Mouse (Mus musculus) midbrain, embryonic 11.5 days (tissue): ENCODE measurements around the gene Zyg11b. TPM values are rescaled to one million over a fixed set of nuclear protein-coding genes. Genes with fewer than 3 reads are reported as not detected.

Experiments
- ATAC-seq: fragments of 200-750 bp; cut with Nextera tagmentation; 2 replicates; pipeline ENCODE4 v1.8.0; 2017; ENCODE audit warnings: moderate TSS enrichment, moderate library complexity; ENCODE audit not compliant: low FRiP score
- DNase-seq: peaks from one replicate; pipeline ENCODE4 v3.0.0; 2015; ENCODE audit warnings: low spot score; ENCODE audit errors: missing footprints
- H3K27ac ChIP-seq: fragments of 300-500 bp; sonication (generic); 2 replicates; pipeline ENCODE4 v1.5.1; 2014; ENCODE audit warnings: low read depth, low read length
- H3K27me3 ChIP-seq: fragments of 300-500 bp; sonication (generic); 2 replicates; pipeline ENCODE4 v1.6.1; 2014; ENCODE audit warnings: mild to moderate bottlenecking, low read length, moderate library complexity, mixed read lengths; ENCODE audit not compliant: control insufficient read depth, insufficient read depth
- H3K36me3 ChIP-seq: fragments of 300-500 bp; sonication (generic); 2 replicates; pipeline ENCODE4 v1.6.1; 2014; ENCODE audit warnings: mild to moderate bottlenecking, low read length, moderate library complexity, mixed read lengths; ENCODE audit not compliant: control insufficient read depth, insufficient read depth
- H3K4me1 ChIP-seq: fragments of 300-500 bp; sonication (generic); 2 replicates; pipeline ENCODE4 v1.6.1; 2014; ENCODE audit warnings: low read length; ENCODE audit not compliant: control insufficient read depth, insufficient read depth
- H3K4me2 ChIP-seq: fragments of 300-500 bp; sonication (generic); 2 replicates; pipeline ENCODE4 v1.6.1; 2014; ENCODE audit warnings: mild to moderate bottlenecking, moderate library complexity
- H3K4me3 ChIP-seq: fragments of 300-500 bp; sonication (generic); 2 replicates; pipeline ENCODE4 v1.5.1; 2014; ENCODE audit warnings: low read depth, low read length
- H3K9ac ChIP-seq: fragments of 300-500 bp; sonication (generic); 2 replicates; pipeline ENCODE4 v1.6.1; 2014; ENCODE audit warnings: low read length
- H3K9me3 ChIP-seq: fragments of 300-500 bp; sonication (generic); 2 replicates; pipeline ENCODE4 v1.6.1; 2016; ENCODE audit warnings: low read length; ENCODE audit not compliant: control insufficient read depth
- WGBS: fragments of 180-500 bp; shearing (Covaris S2); extraction: QIAGEN DNeasy Blood & Tissue Kit; methylation state at CpG from one replicate; pipeline ENCODE4 v1.1.7; 2014; 5-methylcytosine and 5-hydroxymethylcytosine counted together
- polyA plus RNA-seq: library from polyadenylated mRNA; unstranded; fragments of >200 nt; fragmentation: Nextera tagmentation; extraction: Ambion mirVana; gene quantifications from 2 replicates; pipeline ENCODE4 v1.2.1, GENCODE M21; 2014

The Zyg11b gene
- polyA plus RNA-seq, 1 experiment from 2014 or later = 18.8 TPM

DNA sequence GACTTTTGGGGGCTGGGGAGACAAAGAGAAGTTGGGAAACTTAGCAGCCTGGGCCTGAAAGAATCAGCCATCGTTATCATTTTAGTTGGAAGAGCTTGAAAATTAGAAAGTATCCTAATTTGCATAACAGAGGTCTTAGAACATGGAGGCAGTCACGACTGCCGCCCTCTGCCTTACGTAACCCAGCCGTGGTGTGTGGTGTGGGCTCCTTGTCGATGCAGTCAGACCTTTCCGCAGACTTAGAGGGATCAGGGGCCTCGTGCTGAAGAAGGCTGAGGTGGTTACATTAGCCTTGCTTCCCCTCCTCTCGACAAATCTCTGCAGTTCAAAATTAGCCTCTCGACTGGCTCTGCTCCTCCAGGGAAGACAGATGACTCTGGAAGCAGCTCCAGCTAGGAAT lies 37.9 kb upstream of the Zyg11b start:
- Histone ChIP-seq H3K27ac (0 out of 2 replicates have a peak overlapping the region, but pooled peaks have one; percentile 12), H3K4me2 (no peak overlapping the region), H3K4me1 (peaks cover 3% of the 10 kb centered on the region; the same call in 1 of the 2 replicates), H3K9me3 (no peaks in the 10 kb centered on the region), H3K27me3 (no peaks in the 10 kb centered on the region), H3K9ac (no peak overlapping the region), H3K36me3 (peaks cover 7% of the 10 kb centered on the region), H3K4me3 (no peak overlapping the region)
- DNase-seq = no peak
- ATAC-seq = 0 out of 2 replicates have a peak, but pooled peaks have one; percentile 15
- WGBS = 66% methylated on average over 10 of the region's 10 CpGs

DNA sequence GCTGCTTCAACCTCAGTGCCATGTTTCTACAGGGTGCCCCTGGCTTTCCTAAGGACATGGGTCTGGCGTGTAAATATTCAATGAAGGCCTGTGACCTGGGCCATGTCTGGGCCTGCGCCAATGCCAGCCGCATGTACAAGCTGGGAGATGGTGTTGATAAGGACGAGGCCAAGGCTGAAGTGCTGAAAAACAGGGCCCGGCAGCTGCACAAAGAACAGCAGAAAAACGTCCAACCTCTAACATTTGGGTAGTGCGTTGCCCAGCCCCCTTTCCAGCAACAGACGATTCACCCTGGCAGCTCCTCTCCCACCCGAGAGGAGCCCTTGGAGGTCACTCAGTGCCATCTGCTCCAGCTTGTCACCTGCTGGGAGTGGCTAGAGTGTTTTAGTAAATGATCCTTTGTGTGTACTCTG lies 37.4 kb upstream of the Zyg11b start:
- H3K4me1 ChIP-seq = peaks cover 3% of the 10 kb centered on the region; the same call in 1 of the 2 replicates
- H3K27ac ChIP-seq = no peak overlapping the region
- ATAC-seq (no peak), DNase-seq (no peak)
- no peaks in the 10 kb centered on the region for H3K9me3 ChIP-seq
- H3K27me3 ChIP-seq = no peaks in the 10 kb centered on the region
- H3K9ac ChIP-seq = no peak overlapping the region
- H3K4me3 ChIP-seq = no peak overlapping the region
- 73% methylated on average over 9 of the region's 9 CpGs for WGBS
- no peak overlapping the region for H3K4me2 ChIP-seq
- H3K36me3 ChIP-seq = peaks cover 8% of the 10 kb centered on the region

GRCm38 (mm10) chr4:108337817-108338216 lies 36.9 kb upstream of the Zyg11b start:
- peaks cover 3% of the 10 kb centered on the region; the same call in 1 of the 2 replicates for H3K4me1 ChIP-seq
- H3K4me3 ChIP-seq = no peak overlapping the region
- whole genome bisulfite sequencing = 40% methylated on average over 3 of the region's 3 CpGs
- peaks cover 8% of the 10 kb centered on the region for H3K36me3 ChIP-seq
- H3K27ac ChIP-seq = no peak overlapping the region
- no peaks in the 10 kb centered on the region for H3K9me3 ChIP-seq
- H3K4me2 ChIP-seq = no peak overlapping the region
- DNase-seq = peak; percentile 68
- no peak for ATAC-seq
- no peak overlapping the region for H3K9ac ChIP-seq
- H3K27me3 ChIP-seq = no peaks in the 10 kb centered on the region

- peaks cover 3% of the 10 kb centered on the region; the same call in 1 of the 2 replicates for H3K4me1 ChIP-seq
- ATAC-seq = no peak
- no peaks in the 10 kb centered on the region for H3K9me3 ChIP-seq
- no peak overlapping the region for H3K4me2 ChIP-seq
- DNase-seq = peak; percentile 70
- H3K4me3 ChIP-seq = no peak overlapping the region
- no peak overlapping the region for H3K27ac ChIP-seq
- H3K36me3 ChIP-seq = peaks cover 8% of the 10 kb centered on the region
- WGBS = 88% methylated on average over 2 of the region's 2 CpGs
- H3K9ac ChIP-seq = no peak overlapping the region
- H3K27me3 ChIP-seq = no peaks in the 10 kb centered on the region
Observed at GRCm38 (mm10) chr4:108336765-108337164, 35.9 kb upstream of the Zyg11b start.

- DNase-seq = peak; percentile 35
- no peak overlapping the region for H3K4me3 ChIP-seq
- H3K36me3 ChIP-seq = peaks cover 8% of the 10 kb centered on the region
- no peaks in the 10 kb centered on the region for H3K9me3 ChIP-seq
- H3K9ac ChIP-seq = no peak overlapping the region
- no peak overlapping the region for H3K4me2 ChIP-seq
- no peak overlapping the region for H3K27ac ChIP-seq
- ATAC-seq = no peak
- WGBS = 91% methylated on average over 6 of the region's 6 CpGs
- no peaks in the 10 kb centered on the region for H3K27me3 ChIP-seq
- peaks cover 3% of the 10 kb centered on the region; the same call in 1 of the 2 replicates for H3K4me1 ChIP-seq
Observed at GRCm38 (mm10) chr4:108335413-108335812, 34.5 kb upstream of the Zyg11b start.

DNA sequence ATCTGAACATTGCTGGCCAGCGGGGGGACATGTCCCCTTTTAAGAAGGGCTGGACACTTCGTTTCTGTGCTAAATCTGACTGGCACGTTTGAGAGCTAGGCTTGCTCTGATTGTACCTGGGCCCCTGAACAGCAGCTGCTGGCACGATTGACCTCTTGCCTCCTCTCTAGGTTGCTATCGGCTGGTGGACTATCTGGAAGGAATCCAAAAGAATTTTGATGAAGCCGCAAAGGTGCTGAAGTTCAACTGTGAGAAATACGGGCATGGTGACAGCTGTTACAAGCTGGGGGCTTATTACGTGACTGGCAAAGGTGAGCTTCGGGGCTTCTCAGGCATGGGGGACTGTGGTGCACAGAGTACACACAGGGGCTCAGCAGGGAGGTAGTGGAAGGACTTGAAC lies 31.1 kb upstream of the Zyg11b start:
- H3K9ac ChIP-seq = no peak overlapping the region
- H3K4me2 ChIP-seq = no peak overlapping the region
- WGBS = 91% methylated on average over 9 of the region's 9 CpGs
- no peak overlapping the region for H3K4me3 ChIP-seq
- H3K27ac ChIP-seq = no peak overlapping the region
- ATAC-seq = no peak
- peaks cover 6% of the 10 kb centered on the region for H3K36me3 ChIP-seq
- H3K27me3 ChIP-seq = no peaks in the 10 kb centered on the region
- H3K9me3 ChIP-seq = no peaks in the 10 kb centered on the region
- peak; percentile 41 for DNase-seq
- H3K4me1 ChIP-seq = 0 out of 2 replicates have a peak, but pooled peaks cover 3% of the 10 kb centered on the region

DNA sequence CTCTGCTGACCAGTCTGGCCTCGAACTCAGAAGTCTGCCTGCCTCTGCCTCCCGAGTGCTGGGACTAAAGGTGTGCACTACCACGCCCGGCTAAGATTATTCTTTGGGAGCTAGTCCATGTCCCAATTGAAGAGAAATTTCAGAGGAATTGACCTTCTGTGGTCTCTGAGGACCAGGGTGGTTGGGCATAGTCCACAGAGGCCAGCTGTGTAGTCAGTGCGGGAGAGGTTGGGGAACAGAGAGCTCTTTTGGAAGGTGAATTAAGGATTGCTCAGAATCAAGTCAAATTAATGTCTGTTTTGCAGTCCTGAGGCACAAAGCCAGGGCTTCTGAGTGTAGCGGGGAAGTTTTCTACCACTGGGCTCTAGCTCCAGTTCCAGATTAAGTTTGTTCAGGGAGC lies 28.9 kb upstream of the Zyg11b start:
- no peak for ATAC-seq
- no peak overlapping the region for H3K27ac ChIP-seq
- H3K4me3 ChIP-seq = no peak overlapping the region
- 0 out of 2 replicates have a peak, but pooled peaks cover 3% of the 10 kb centered on the region for H3K4me1 ChIP-seq
- WGBS = 98% methylated on average over 6 of the region's 6 CpGs
- H3K9me3 ChIP-seq = no peaks in the 10 kb centered on the region
- DNase-seq = peak; percentile 64
- no peaks in the 10 kb centered on the region for H3K27me3 ChIP-seq
- peaks cover 4% of the 10 kb centered on the region; the same call in 1 of the 2 replicates for H3K36me3 ChIP-seq
- no peak overlapping the region for H3K4me2 ChIP-seq
- H3K9ac ChIP-seq = no peak overlapping the region

DNA sequence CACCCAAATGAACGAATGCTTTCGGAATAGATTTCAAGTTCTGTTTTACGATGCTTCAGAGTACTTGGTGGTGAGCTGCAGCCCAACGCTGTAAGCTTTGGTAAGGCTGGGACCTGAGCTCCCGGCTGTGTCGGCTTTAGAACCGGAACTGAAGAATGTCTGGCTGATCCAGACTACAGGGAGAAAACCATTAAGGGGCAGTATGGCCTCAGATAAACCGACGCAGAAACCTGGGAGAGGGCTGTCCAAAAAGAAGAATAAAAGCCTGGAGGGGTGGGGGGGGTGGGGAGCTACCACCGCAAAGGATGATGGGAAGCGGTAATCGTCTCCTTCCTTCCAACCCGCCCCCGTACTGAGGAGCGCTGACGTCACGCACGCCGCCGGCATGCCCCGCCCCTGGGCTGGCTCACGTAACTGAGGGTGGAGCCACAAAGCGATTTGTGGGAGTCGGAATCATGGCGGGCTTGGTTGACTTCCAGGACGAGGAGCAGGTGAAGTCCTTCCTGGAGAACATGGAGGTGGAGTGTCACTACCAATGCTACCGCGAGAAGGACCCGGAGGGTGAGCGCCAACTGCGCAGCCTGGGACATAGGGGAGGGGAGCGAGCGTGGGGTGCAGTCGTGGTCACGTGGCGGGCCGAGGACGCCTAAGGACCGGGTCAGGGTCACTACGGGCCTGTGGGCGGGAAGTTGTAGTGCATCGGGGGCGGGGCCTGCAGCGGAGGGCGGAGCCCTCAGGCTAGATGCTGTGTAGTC lies 27.0 kb upstream of the Zyg11b start, which contains the start of gene Coa7:
TSS of gene Coa7 (plus strand) at position 411 of the 755 bp plus-strand sequence.
- Histone ChIP-seq H3K9ac (peak within 1 kb of the TSS; percentile 69), H3K36me3 (no peaks in the 10 kb centered on the region; the same call in 1 of the 2 replicates), H3K4me1 (0 out of 2 replicates have a peak, but pooled peaks cover 3% of the 10 kb centered on the region), H3K4me2 (peak within 1 kb of the TSS; percentile 60), H3K27me3 (no peaks in the 10 kb centered on the region), H3K27ac (peak within 1 kb of the TSS; percentile 81), H3K4me3 (peak within 1 kb of the TSS; percentile 66), H3K9me3 (no peaks in the 10 kb centered on the region)
- WGBS = under 1% methylated on average over 45 of the region's 45 CpGs
- ATAC-seq = peak; percentile 95
- peak; percentile 100 for DNase-seq

- H3K27ac ChIP-seq = peak overlapping the region; percentile 81; the same call in 1 of the 2 replicates
- H3K4me2 ChIP-seq = peak overlapping the region; percentile 60
- H3K4me3 ChIP-seq = peak overlapping the region; percentile 66
- no peak for ATAC-seq
- H3K36me3 ChIP-seq = no peaks in the 10 kb centered on the region; the same call in 1 of the 2 replicates
- H3K9me3 ChIP-seq = no peaks in the 10 kb centered on the region
- peak overlapping the region; percentile 69 for H3K9ac ChIP-seq
- H3K4me1 ChIP-seq = 0 out of 2 replicates have a peak, but pooled peaks cover 3% of the 10 kb centered on the region
- peak; percentile 89 for DNase-seq
- WGBS = 44% methylated on average over 6 of the region's 6 CpGs
- H3K27me3 ChIP-seq = no peaks in the 10 kb centered on the region
Observed at GRCm38 (mm10) chr4:108327071-108327579, 26.2 kb upstream of the Zyg11b start.
